Mouse (Mus musculus) erythroblast, embryonic 14.5 days (primary cell): Measurements from ENCODE around the gene BC037034.

Source experiments
- GATA1 ChIP-seq: IDR thresholded peaks from 2 replicates; pipeline ENCODE4 v1.6.1; 2012; ENCODE audit warnings: low read length, inconsistent platforms, mixed read lengths
- TAL1 ChIP-seq: IDR thresholded peaks from 3 replicates; pipeline ENCODE4 v1.6.1; 2012; ENCODE audit warnings: low read length, inconsistent platforms, mixed read lengths

GRCm38 (mm10) chr5:138253061-138253460 is 10.8 kb downstream of the BC037034 start:
- no peak for TF ChIP-seq TAL1
- no peak for TF ChIP-seq GATA1
